ENCODE assay signal across 8 mouse cellular contexts in the genomic region with DNA sequence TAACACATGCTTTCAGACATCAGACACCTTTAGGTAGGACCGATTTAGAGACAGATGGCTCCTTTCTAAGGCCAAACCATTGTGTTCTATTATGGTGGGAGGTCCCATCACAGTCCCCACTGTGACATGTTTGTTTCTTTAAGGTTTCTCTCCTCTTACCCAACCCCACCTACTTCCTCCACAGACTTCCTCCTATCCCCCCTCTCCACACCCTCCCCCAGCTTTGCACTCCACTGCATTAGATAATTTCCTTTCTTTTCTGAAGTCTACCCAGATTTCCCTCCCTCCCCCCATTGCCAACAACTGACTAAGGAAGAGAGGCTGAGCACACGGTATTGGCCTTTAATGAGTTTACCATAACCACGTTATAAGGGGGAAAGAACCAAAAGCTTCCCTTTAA.
DNase-seq lines count a peak whose midpoint lies in the region; ATAC-seq lines count a peak whose summit lies in the region.

No protein-coding gene starts in this region.

- no peaks in the 10 kb centered on the region for H3K27me3 ChIP-seq in midbrain, embryonic 12.5 days
- no peaks in the 10 kb centered on the region for H3K27me3 ChIP-seq in midbrain, embryonic 10.5 days (ENCODE audit: low read depth, poor library complexity, severe bottlenecking)
- H3K27me3 ChIP-seq in forebrain, embryonic 14.5 days (replicated peaks; ENCODE audit: control insufficient read depth, insufficient read depth, low read length) = no peaks in the 10 kb centered on the region
- no peaks in the 10 kb centered on the region for H3K27me3 ChIP-seq in intestine, embryonic 14.5 days (replicated peaks; ENCODE audit: control insufficient read depth, insufficient read depth, low read length)

- WGBS in midbrain, embryonic 12.5 days = 29% methylated on average over 3 of the region's 3 CpGs
- 34% methylated on average over 3 of the region's 3 CpGs for WGBS in midbrain, embryonic 10.5 days
- WGBS in forebrain, embryonic 14.5 days = 5% methylated on average over 3 of the region's 3 CpGs
- 27% methylated on average over 3 of the region's 3 CpGs for WGBS in intestine, embryonic 14.5 days

- H3K27ac ChIP-seq in midbrain, embryonic 12.5 days (replicated peaks) = peak overlapping the region; percentile 36; the same call in 1 of the 2 replicates
- no peak overlapping the region for H3K27ac ChIP-seq in midbrain, embryonic 10.5 days (replicated peaks)
- H3K27ac ChIP-seq in forebrain, embryonic 14.5 days (ENCODE audit: low read depth, low read length) = no peak overlapping the region
- H3K27ac ChIP-seq in intestine, embryonic 14.5 days (ENCODE audit: low read depth) = peak overlapping the region; percentile 33; the same call in 1 of the 2 replicates

- no peak overlapping the region; the same call in 1 of the 2 replicates for H3K4me2 ChIP-seq in midbrain, embryonic 12.5 days (replicated peaks)
- peak overlapping the region; percentile 4; the same call in 1 of the 2 replicates for H3K4me2 ChIP-seq in forebrain, embryonic 14.5 days (ENCODE audit: low read length)
- no peak overlapping the region for H3K4me2 ChIP-seq in intestine, embryonic 14.5 days (ENCODE audit: low read length)

- no peak for ATAC-seq in midbrain, embryonic 12.5 days (ENCODE audit: low FRiP score, low read depth)
- peak; percentile 43; the same call in 1 of the 2 replicates for ATAC-seq in forebrain, embryonic 14.5 days
- ATAC-seq in intestine, embryonic 14.5 days (replicated peaks; ENCODE audit: low FRiP score, low TSS enrichment, low read depth) = no peak

- H3K4me3 ChIP-seq in midbrain, embryonic 12.5 days = no peak overlapping the region
- H3K4me3 ChIP-seq in midbrain, embryonic 10.5 days = no peak overlapping the region
- H3K4me3 ChIP-seq in forebrain, embryonic 14.5 days (ENCODE audit: low read depth, low read length) = no peak overlapping the region
- no peak overlapping the region for H3K4me3 ChIP-seq in intestine, embryonic 14.5 days (ENCODE audit: low read depth, low read length)

- H3K9ac ChIP-seq in midbrain, embryonic 12.5 days (replicated peaks) = no peak overlapping the region
- no peak overlapping the region for H3K9ac ChIP-seq in forebrain, embryonic 14.5 days (ENCODE audit: low read length)
- H3K9ac ChIP-seq in intestine, embryonic 14.5 days (ENCODE audit: low read length) = no peak overlapping the region

- peaks cover 26% of the 10 kb centered on the region for H3K4me1 ChIP-seq in midbrain, embryonic 12.5 days
- H3K4me1 ChIP-seq in midbrain, embryonic 10.5 days = peaks cover 26% of the 10 kb centered on the region
- peaks cover 27% of the 10 kb centered on the region for H3K4me1 ChIP-seq in forebrain, embryonic 14.5 days (ENCODE audit: control insufficient read depth, insufficient read depth, low read length)
- 0 out of 2 replicates have a peak, but pooled peaks cover 2% of the 10 kb centered on the region for H3K4me1 ChIP-seq in intestine, embryonic 14.5 days (replicated peaks; ENCODE audit: control insufficient read depth, insufficient read depth, low read length)

- DNase-seq in midbrain, embryonic 10.5 days (ENCODE audit: low spot score) = no peak
- peak; percentile 42 for DNase-seq in forebrain, embryonic 14.5 days (ENCODE audit: low spot score)
- DNase-seq in intestine, embryonic 14.5 days (ENCODE audit: low spot score) = no peak
- DNase-seq in lung, postnatal 25 days (ENCODE audit: low spot score) = peak; percentile 71
- DNase-seq in urinary bladder, postnatal 10 days (ENCODE audit: low spot score) = no peak
- DNase-seq in testis, postnatal 10 days (ENCODE audit: low spot score) = no peak
- DNase-seq in adipocyte (ENCODE audit: low spot score) = no peak

- no peaks in the 10 kb centered on the region for H3K36me3 ChIP-seq in midbrain, embryonic 12.5 days
- no peaks in the 10 kb centered on the region for H3K36me3 ChIP-seq in midbrain, embryonic 10.5 days
- H3K36me3 ChIP-seq in forebrain, embryonic 14.5 days (ENCODE audit: control insufficient read depth, insufficient read depth, low read length) = no peaks in the 10 kb centered on the region
- no peaks in the 10 kb centered on the region for H3K36me3 ChIP-seq in intestine, embryonic 14.5 days (ENCODE audit: control insufficient read depth, insufficient read depth, low read length)

- no peaks in the 10 kb centered on the region for H3K9me3 ChIP-seq in midbrain, embryonic 12.5 days
- no peaks in the 10 kb centered on the region for H3K9me3 ChIP-seq in midbrain, embryonic 10.5 days (replicated peaks)
- H3K9me3 ChIP-seq in forebrain, embryonic 14.5 days (replicated peaks; ENCODE audit: control insufficient read depth, low read length) = no peaks in the 10 kb centered on the region
- H3K9me3 ChIP-seq in intestine, embryonic 14.5 days (ENCODE audit: control insufficient read depth, low read length) = no peaks in the 10 kb centered on the region

Comparison
In these comparisons a context has a peak if more than half of its experiments do, and no peak if none do; other contexts are left out.
1. H3K27ac ChIP-seq: peak in midbrain, embryonic 12.5 days (single experiment) and intestine, embryonic 14.5 days (single experiment); none in midbrain, embryonic 10.5 days (single experiment) and forebrain, embryonic 14.5 days (single experiment).
2. DNase-seq: peak in forebrain, embryonic 14.5 days (single experiment) and lung, postnatal 25 days (single experiment); none in midbrain, embryonic 10.5 days (single experiment), intestine, embryonic 14.5 days (single experiment), urinary bladder, postnatal 10 days (single experiment), testis, postnatal 10 days (single experiment) and adipocyte (single experiment).